Mouse (Mus musculus): ENCODE measurements around the gene Fam161b. TPM values are rescaled to one million over a fixed set of nuclear protein-coding genes. Genes with fewer than 3 reads are reported as not detected.

The Fam161b gene
- polyA plus RNA-seq, 1 experiment from 2014 or later = 0.91 TPM

DNA sequence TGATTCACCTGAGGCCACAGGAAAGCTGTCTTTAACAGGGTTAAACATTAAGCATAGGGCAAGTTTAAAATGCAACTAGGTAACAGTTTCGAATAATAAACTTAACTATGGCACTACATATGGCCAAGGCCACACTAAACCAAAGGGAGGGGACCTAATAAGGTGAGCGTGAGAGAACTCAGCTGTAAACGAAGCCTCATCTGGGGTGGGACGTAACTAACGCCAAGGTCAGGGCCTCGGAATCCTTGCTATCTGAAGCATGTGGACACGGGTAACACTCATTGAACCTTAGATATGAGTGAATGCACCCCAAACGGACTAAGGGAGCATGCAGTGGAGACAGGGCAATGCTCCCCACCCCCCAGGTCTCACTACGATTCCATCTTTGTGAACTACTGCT lies 41.3 kb upstream of the Fam161b start:
- no peak overlapping the region for H3K4me3 ChIP-seq (ENCODE audit: low read depth, low read length)
- H3K4me2 ChIP-seq (replicated peaks; ENCODE audit: low read depth) = peak overlapping the region; percentile 35
- no peaks in the 10 kb centered on the region for H3K9me3 ChIP-seq (ENCODE audit: control insufficient read depth)
- no peaks in the 10 kb centered on the region for H3K4me1 ChIP-seq (replicated peaks; ENCODE audit: control insufficient read depth, insufficient read depth, low read length)
- peak overlapping the region; percentile 42 for H3K27ac ChIP-seq (ENCODE audit: low read depth, low read length)
- H3K36me3 ChIP-seq (ENCODE audit: control insufficient read depth, insufficient read depth) = no peaks in the 10 kb centered on the region
- H3K27me3 ChIP-seq (replicated peaks; ENCODE audit: control insufficient read depth, insufficient read depth, low read length) = no peaks in the 10 kb centered on the region
- H3K9ac ChIP-seq (ENCODE audit: low read depth, low read length) = no peak overlapping the region
- ATAC-seq = peak; percentile 20; the same call in 1 of the 2 replicates
- no peak for TF ChIP-seq CTCF (IDR thresholded peaks at IDR 0.05; ENCODE audit: low read depth)
- WGBS = 39% methylated on average over 9 of the region's 9 CpGs

DNA sequence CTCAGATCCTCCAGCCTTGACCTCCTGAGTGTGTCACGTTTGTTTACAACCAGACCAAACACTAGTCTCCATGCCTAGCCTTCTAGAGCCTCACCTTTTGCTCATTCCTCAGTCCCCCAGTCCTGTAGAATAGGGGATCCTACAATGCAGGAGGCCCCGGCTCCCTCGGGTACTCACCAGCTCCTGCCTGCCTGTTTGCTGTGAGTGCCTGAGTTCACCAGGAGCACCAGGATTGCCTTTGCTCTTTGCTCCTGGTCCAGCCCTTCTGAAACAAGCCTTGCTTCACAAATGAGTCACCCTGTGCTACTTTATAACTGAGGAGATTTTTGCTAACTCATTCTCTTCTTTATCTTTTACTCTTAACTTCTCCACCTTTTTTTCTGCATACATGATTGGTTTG lies 39.0 kb upstream of the Fam161b start:
- peak; percentile 85 for ATAC-seq
- no peak for TF ChIP-seq CTCF (IDR thresholded peaks at IDR 0.05; ENCODE audit: low read depth)
- no peaks in the 10 kb centered on the region for H3K4me1 ChIP-seq (replicated peaks; ENCODE audit: control insufficient read depth, insufficient read depth, low read length)
- H3K36me3 ChIP-seq (ENCODE audit: control insufficient read depth, insufficient read depth) = peaks cover 9% of the 10 kb centered on the region; the same call in 1 of the 2 replicates
- peak overlapping the region; percentile 87 for H3K27ac ChIP-seq (ENCODE audit: low read depth, low read length)
- H3K4me3 ChIP-seq (ENCODE audit: low read depth, low read length) = peak overlapping the region; percentile 21
- H3K9me3 ChIP-seq (ENCODE audit: control insufficient read depth) = no peaks in the 10 kb centered on the region
- WGBS = 15% methylated on average over 3 of the region's 3 CpGs
- H3K9ac ChIP-seq (ENCODE audit: low read depth, low read length) = 0 out of 2 replicates have a peak overlapping the region, but pooled peaks have one; percentile 0
- H3K27me3 ChIP-seq (replicated peaks; ENCODE audit: control insufficient read depth, insufficient read depth, low read length) = no peaks in the 10 kb centered on the region
- peak overlapping the region; percentile 53 for H3K4me2 ChIP-seq (replicated peaks; ENCODE audit: low read depth)

DNA sequence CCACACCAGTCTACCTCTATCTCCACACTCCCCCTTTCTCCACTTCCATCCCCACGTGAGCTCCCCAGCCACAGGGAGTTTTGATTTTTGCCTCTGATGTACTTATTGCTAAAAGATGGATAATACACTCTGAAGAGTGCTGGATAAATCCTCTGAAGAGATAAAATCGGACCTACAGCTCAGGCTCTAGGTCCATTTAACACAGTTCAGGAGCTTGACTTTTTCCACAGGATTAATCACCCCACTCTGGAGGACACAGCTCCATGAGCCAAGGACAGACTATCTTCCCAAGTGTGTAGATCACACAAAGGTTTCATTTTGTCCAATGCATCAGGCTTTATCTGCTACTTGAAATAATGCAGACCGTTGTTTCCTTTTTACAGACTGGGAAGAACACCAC lies 38.4 kb upstream of the Fam161b start:
- Histone ChIP-seq H3K4me1 (replicated peaks; ENCODE audit: control insufficient read depth, insufficient read depth, low read length) (no peaks in the 10 kb centered on the region), H3K27me3 (replicated peaks; ENCODE audit: control insufficient read depth, insufficient read depth, low read length) (no peaks in the 10 kb centered on the region), H3K9me3 (ENCODE audit: control insufficient read depth) (no peaks in the 10 kb centered on the region), H3K27ac (ENCODE audit: low read depth, low read length) (peak overlapping the region; percentile 87), H3K9ac (ENCODE audit: low read depth, low read length) (peak overlapping the region; percentile 0; the same call in 1 of the 2 replicates), H3K4me3 (ENCODE audit: low read depth, low read length) (peak overlapping the region; percentile 21), H3K36me3 (ENCODE audit: control insufficient read depth, insufficient read depth) (peaks cover 9% of the 10 kb centered on the region; the same call in 1 of the 2 replicates), H3K4me2 (replicated peaks; ENCODE audit: low read depth) (peak overlapping the region; percentile 53)
- 47% methylated on average over 3 of the region's 3 CpGs for WGBS
- no peak for ATAC-seq
- TF ChIP-seq CTCF (IDR thresholded peaks at IDR 0.05; ENCODE audit: low read depth) = no peak

DNA sequence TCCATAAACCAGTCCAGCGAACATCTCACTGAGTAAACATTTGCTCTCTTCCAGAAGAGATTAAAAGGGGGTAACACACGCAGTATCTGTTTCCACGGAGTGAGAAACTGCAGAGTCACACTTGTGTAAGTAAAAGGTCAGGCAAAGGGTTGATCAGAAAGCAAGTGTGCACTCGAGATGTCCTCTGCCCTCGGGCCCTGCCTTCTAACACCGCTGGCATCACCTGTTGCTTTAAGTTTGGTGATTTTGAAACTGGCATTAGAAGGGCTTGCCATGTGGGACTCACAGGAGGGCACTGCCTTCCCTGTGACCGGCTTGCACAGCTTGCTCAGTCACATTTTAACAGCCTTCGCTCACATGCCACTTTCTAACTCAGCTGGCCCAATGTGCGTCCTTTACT lies 38.0 kb upstream of the Fam161b start:
- 27% methylated on average over 9 of the region's 9 CpGs for WGBS
- H3K9ac ChIP-seq (ENCODE audit: low read depth, low read length) = no peak overlapping the region; the same call in 1 of the 2 replicates

GRCm38 (mm10) chr12:84399135-84399534 lies 37.5 kb upstream of the Fam161b start:
- TF ChIP-seq CTCF (IDR thresholded peaks at IDR 0.05; ENCODE audit: low read depth) = no peak
- Histone ChIP-seq H3K4me1 (replicated peaks; ENCODE audit: control insufficient read depth, insufficient read depth, low read length) (no peaks in the 10 kb centered on the region), H3K4me2 (replicated peaks; ENCODE audit: low read depth) (peak overlapping the region; percentile 53), H3K9ac (ENCODE audit: low read depth, low read length) (no peak overlapping the region), H3K4me3 (ENCODE audit: low read depth, low read length) (0 out of 2 replicates have a peak overlapping the region, but pooled peaks have one; percentile 1), H3K9me3 (ENCODE audit: control insufficient read depth) (no peaks in the 10 kb centered on the region), H3K27me3 (replicated peaks; ENCODE audit: control insufficient read depth, insufficient read depth, low read length) (no peaks in the 10 kb centered on the region), H3K36me3 (ENCODE audit: control insufficient read depth, insufficient read depth) (peaks cover 9% of the 10 kb centered on the region; the same call in 1 of the 2 replicates), H3K27ac (ENCODE audit: low read depth, low read length) (peak overlapping the region; percentile 87)
- ATAC-seq = no peak
- WGBS = 48% methylated on average over 9 of the region's 9 CpGs

More for the DNA sequence above, 38.0 kb upstream of the Fam161b start:
- Histone ChIP-seq H3K4me3 (ENCODE audit: low read depth, low read length) (0 out of 2 replicates have a peak overlapping the region, but pooled peaks have one; percentile 1), H3K36me3 (ENCODE audit: control insufficient read depth, insufficient read depth) (peaks cover 9% of the 10 kb centered on the region; the same call in 1 of the 2 replicates), H3K4me1 (replicated peaks; ENCODE audit: control insufficient read depth, insufficient read depth, low read length) (no peaks in the 10 kb centered on the region), H3K4me2 (replicated peaks; ENCODE audit: low read depth) (peak overlapping the region; percentile 53), H3K27me3 (replicated peaks; ENCODE audit: control insufficient read depth, insufficient read depth, low read length) (no peaks in the 10 kb centered on the region), H3K9me3 (ENCODE audit: control insufficient read depth) (no peaks in the 10 kb centered on the region), H3K27ac (ENCODE audit: low read depth, low read length) (peak overlapping the region; percentile 87)
- TF ChIP-seq CTCF (IDR thresholded peaks at IDR 0.05; ENCODE audit: low read depth) = no peak
- ATAC-seq = peak; percentile 64

DNA sequence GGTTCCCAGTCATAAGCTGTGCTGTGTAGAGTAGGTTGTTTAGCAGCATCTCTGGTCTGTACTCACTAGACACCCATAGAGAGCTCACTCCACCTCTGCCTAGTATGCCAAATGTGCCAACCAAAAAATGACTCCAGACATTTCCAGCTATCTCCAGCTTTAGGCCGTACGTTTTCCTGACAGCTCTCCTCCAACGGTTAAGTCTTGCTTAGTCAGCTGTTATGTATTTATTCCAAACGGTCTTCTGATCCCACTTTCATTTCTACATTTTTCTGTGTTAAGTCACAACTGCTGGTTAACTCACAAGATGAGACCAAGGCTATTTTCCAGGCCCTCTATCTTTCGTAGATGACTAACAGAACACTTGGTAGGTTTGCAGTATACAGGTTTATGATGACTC lies 37.0 kb upstream of the Fam161b start:
- H3K27ac ChIP-seq (ENCODE audit: low read depth, low read length) = no peak overlapping the region
- H3K9me3 ChIP-seq (ENCODE audit: control insufficient read depth) = no peaks in the 10 kb centered on the region
- H3K4me2 ChIP-seq (replicated peaks; ENCODE audit: low read depth) = peak overlapping the region; percentile 53; the same call in 1 of the 2 replicates
- 61% methylated on average over 5 of the region's 5 CpGs for WGBS
- H3K9ac ChIP-seq (ENCODE audit: low read depth, low read length) = no peak overlapping the region
- no peaks in the 10 kb centered on the region for H3K4me1 ChIP-seq (replicated peaks; ENCODE audit: control insufficient read depth, insufficient read depth, low read length)
- TF ChIP-seq CTCF (IDR thresholded peaks at IDR 0.05; ENCODE audit: low read depth) = no peak
- H3K4me3 ChIP-seq (ENCODE audit: low read depth, low read length) = no peak overlapping the region
- ATAC-seq = no peak
- H3K27me3 ChIP-seq (replicated peaks; ENCODE audit: control insufficient read depth, insufficient read depth, low read length) = no peaks in the 10 kb centered on the region
- peaks cover 11% of the 10 kb centered on the region; the same call in 1 of the 2 replicates for H3K36me3 ChIP-seq (ENCODE audit: control insufficient read depth, insufficient read depth)
